Mouse (Mus musculus): ENCODE measurements at regions not wholly inside any gene's neighbourhood (a gene's known extent, or its start where the extent isn't known, plus 50 kb on each side); places are given as distances from the start of the nearest gene placed in this dataset.

GRCm38 (mm10) chr4:66550306-66551104 lies 146.1 kb upstream of the Astn2 start:
- no peak overlapping the region for H3K27ac ChIP-seq (ENCODE audit: insufficient read depth, low read depth, low read length, poor library complexity, severe bottlenecking)
- no peaks in the 10 kb centered on the region for H3K9me3 ChIP-seq (ENCODE audit: control insufficient read depth, insufficient read depth, low read depth, low read length)
- H3K4me3 ChIP-seq (ENCODE audit: insufficient read depth in 1 of 2, low read depth in 1 of 2, low read length in 2 of 2, poor library complexity in 1 of 2, severe bottlenecking in 1 of 2), result no peak overlapping the region
- no peak overlapping the region for H3K9ac ChIP-seq (ENCODE audit: insufficient read depth, low read depth, low read length, poor library complexity, severe bottlenecking)
- in situ Hi-C loops (cut with MboI; ENCODE audit: low sequenced_read_pairs in 2 of 2, unreplicated experiment in 2 of 2), result no loop called here
- H3K36me3 ChIP-seq (ENCODE audit: control insufficient read depth, insufficient read depth, low read length, poor library complexity, severe bottlenecking), result no peaks in the 10 kb centered on the region
- no peak for DNase-seq (ENCODE audit: low read depth, low spot score)
- TF ChIP-seq ZC3H11A (IDR thresholded peaks at IDR 0.05; ENCODE audit: borderline replicate concordance, low read depth, low read length), result no peak
- TF ChIP-seq MAFK (IDR thresholded peaks at IDR 0.05; ENCODE audit: insufficient read depth, low read depth, low read length), result no peak
- TF ChIP-seq CHD2 (IDR thresholded peaks at IDR 0.05; ENCODE audit: low read depth, low read length), result no peak
- TF ChIP-seq HCFC1 (IDR thresholded peaks at IDR 0.05; ENCODE audit: borderline replicate concordance, insufficient read depth, low read length), result no peak
- no peak for TF ChIP-seq ZNF384 (IDR thresholded peaks at IDR 0.05; ENCODE audit: low read depth, low read length)
- no peaks in the 10 kb centered on the region for H3K4me1 ChIP-seq (ENCODE audit: control insufficient read depth in 2 of 2, insufficient read depth in 2 of 2, low read length in 2 of 2, poor library complexity in 1 of 2)

- TF ChIP-seq MAFK (IDR thresholded peaks at IDR 0.05; ENCODE audit: insufficient read depth, low read depth, low read length), result no peak
- TF ChIP-seq ZNF384 (IDR thresholded peaks at IDR 0.05; ENCODE audit: low read depth, low read length), result no peak
- TF ChIP-seq ZC3H11A (IDR thresholded peaks at IDR 0.05; ENCODE audit: borderline replicate concordance, low read depth, low read length), result no peak
- TF ChIP-seq HCFC1 (IDR thresholded peaks at IDR 0.05; ENCODE audit: borderline replicate concordance, insufficient read depth, low read length), result no peak
- no peak for TF ChIP-seq CHD2 (IDR thresholded peaks at IDR 0.05; ENCODE audit: low read depth, low read length)
- Histone ChIP-seq H3K9ac (ENCODE audit: insufficient read depth, low read depth, low read length, poor library complexity, severe bottlenecking) (no peak overlapping the region), H3K9me3 (ENCODE audit: control insufficient read depth, insufficient read depth, low read depth, low read length) (no peaks in the 10 kb centered on the region), H3K4me3 (ENCODE audit: insufficient read depth in 1 of 2, low read depth in 1 of 2, low read length in 2 of 2, poor library complexity in 1 of 2, severe bottlenecking in 1 of 2) (no peak overlapping the region), H3K27ac (ENCODE audit: insufficient read depth, low read depth, low read length, poor library complexity, severe bottlenecking) (no peak overlapping the region), H3K36me3 (ENCODE audit: control insufficient read depth, insufficient read depth, low read length, poor library complexity, severe bottlenecking) (no peaks in the 10 kb centered on the region), H3K4me1 (ENCODE audit: control insufficient read depth in 2 of 2, insufficient read depth in 2 of 2, low read length in 2 of 2, poor library complexity in 1 of 2) (no peaks in the 10 kb centered on the region)
- in situ Hi-C loops (cut with MboI; ENCODE audit: low sequenced_read_pairs in 2 of 2, unreplicated experiment in 2 of 2), result no loop called here
- DNase-seq (ENCODE audit: low read depth, low spot score), result no peak
These were observed 138.5 kb upstream of the Astn2 start for GRCm38 (mm10) chr4:66542833-66543436.

DNA sequence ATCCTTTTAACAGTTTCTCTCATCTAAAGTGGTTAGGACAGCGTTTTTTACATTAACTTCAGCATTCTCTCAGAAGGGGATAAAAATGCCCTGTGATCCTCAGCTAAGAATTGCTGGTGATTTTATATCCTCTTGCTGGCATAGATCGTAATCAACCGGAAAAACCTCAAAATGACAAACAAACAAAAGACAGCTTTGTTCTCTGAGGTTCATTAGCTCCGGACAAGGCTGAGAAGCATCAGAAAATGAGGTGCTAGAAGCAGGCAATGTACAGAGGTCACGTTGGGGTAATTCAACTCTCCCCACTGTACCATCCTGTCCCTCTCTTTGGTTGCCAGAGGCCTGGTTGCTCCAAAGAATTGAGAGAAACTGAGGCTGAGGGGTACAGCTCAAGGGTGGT lies 120.0 kb upstream of the Astn2 start:
- H3K27ac ChIP-seq (ENCODE audit: insufficient read depth, low read depth, low read length, poor library complexity, severe bottlenecking), result no peak overlapping the region
- TF ChIP-seq ZNF384 (IDR thresholded peaks at IDR 0.05; ENCODE audit: low read depth, low read length) (no peak), ZC3H11A (IDR thresholded peaks at IDR 0.05; ENCODE audit: borderline replicate concordance, low read depth, low read length) (no peak), MAFK (IDR thresholded peaks at IDR 0.05; ENCODE audit: insufficient read depth, low read depth, low read length) (no peak), CHD2 (IDR thresholded peaks at IDR 0.05; ENCODE audit: low read depth, low read length) (no peak), HCFC1 (IDR thresholded peaks at IDR 0.05; ENCODE audit: borderline replicate concordance, insufficient read depth, low read length) (no peak)
- no peak overlapping the region for H3K9ac ChIP-seq (ENCODE audit: insufficient read depth, low read depth, low read length, poor library complexity, severe bottlenecking)
- H3K9me3 ChIP-seq (ENCODE audit: control insufficient read depth, insufficient read depth, low read depth, low read length), result no peaks in the 10 kb centered on the region
- H3K4me1 ChIP-seq (ENCODE audit: control insufficient read depth in 2 of 2, insufficient read depth in 2 of 2, low read length in 2 of 2, poor library complexity in 1 of 2), result no peaks in the 10 kb centered on the region
- H3K36me3 ChIP-seq (ENCODE audit: control insufficient read depth, insufficient read depth, low read length, poor library complexity, severe bottlenecking), result no peaks in the 10 kb centered on the region
- H3K4me3 ChIP-seq (ENCODE audit: insufficient read depth in 1 of 2, low read depth in 1 of 2, low read length in 2 of 2, poor library complexity in 1 of 2, severe bottlenecking in 1 of 2), result no peak overlapping the region
- no peak for DNase-seq (ENCODE audit: low read depth, low spot score)
- in situ Hi-C loops (cut with MboI; ENCODE audit: low sequenced_read_pairs in 2 of 2, unreplicated experiment in 2 of 2), result no loop called here

DNA sequence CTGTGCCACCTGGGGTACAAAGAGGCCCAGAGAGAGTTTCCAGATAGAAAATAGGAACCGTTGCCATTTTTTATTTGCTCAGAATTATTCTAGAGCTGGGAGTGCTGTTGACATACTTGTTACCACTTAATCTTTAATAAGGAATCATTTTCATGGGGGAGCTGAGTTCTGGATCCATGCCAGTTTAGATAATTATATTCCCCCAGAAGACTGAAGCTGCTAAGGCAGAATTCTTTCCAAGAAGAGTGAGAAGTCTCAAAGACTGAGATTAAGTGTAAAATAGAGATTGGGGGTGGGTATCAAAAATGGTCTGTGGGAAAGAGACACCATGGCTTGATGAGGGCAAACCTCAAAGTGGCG lies 119.5 kb upstream of the Astn2 start:
- in situ Hi-C loops (cut with MboI; ENCODE audit: low sequenced_read_pairs in 2 of 2, unreplicated experiment in 2 of 2), result no loop called here
- no peaks in the 10 kb centered on the region for H3K9me3 ChIP-seq (ENCODE audit: control insufficient read depth, insufficient read depth, low read depth, low read length)
- H3K9ac ChIP-seq (ENCODE audit: insufficient read depth, low read depth, low read length, poor library complexity, severe bottlenecking), result no peak overlapping the region
- H3K36me3 ChIP-seq (ENCODE audit: control insufficient read depth, insufficient read depth, low read length, poor library complexity, severe bottlenecking), result no peaks in the 10 kb centered on the region
- no peak overlapping the region for H3K27ac ChIP-seq (ENCODE audit: insufficient read depth, low read depth, low read length, poor library complexity, severe bottlenecking)
- TF ChIP-seq HCFC1 (IDR thresholded peaks at IDR 0.05; ENCODE audit: borderline replicate concordance, insufficient read depth, low read length), result no peak
- no peak for TF ChIP-seq ZNF384 (IDR thresholded peaks at IDR 0.05; ENCODE audit: low read depth, low read length)
- no peak for TF ChIP-seq MAFK (IDR thresholded peaks at IDR 0.05; ENCODE audit: insufficient read depth, low read depth, low read length)
- TF ChIP-seq ZC3H11A (IDR thresholded peaks at IDR 0.05; ENCODE audit: borderline replicate concordance, low read depth, low read length), result no peak
- no peak for TF ChIP-seq CHD2 (IDR thresholded peaks at IDR 0.05; ENCODE audit: low read depth, low read length)
- H3K4me3 ChIP-seq (ENCODE audit: insufficient read depth in 1 of 2, low read depth in 1 of 2, low read length in 2 of 2, poor library complexity in 1 of 2, severe bottlenecking in 1 of 2), result no peak overlapping the region
- H3K4me1 ChIP-seq (ENCODE audit: control insufficient read depth in 2 of 2, insufficient read depth in 2 of 2, low read length in 2 of 2, poor library complexity in 1 of 2), result no peaks in the 10 kb centered on the region
- no peak for DNase-seq (ENCODE audit: low read depth, low spot score)

Measured in ES-E14 (cell line).